Mouse (Mus musculus) urinary bladder, adult 2 months (tissue): ENCODE measurements around the gene Tmem150a. TPM values are rescaled to one million over a fixed set of nuclear protein-coding genes. Genes with fewer than 3 reads are reported as not detected.
A peak's percentile ranks its signal among the peaks of the same experiment; 100 is the strongest.

Experiments
- DNase-seq: peaks from one replicate; pipeline ENCODE4 v3.0.0; 2022; ENCODE audit warnings: low spot score
- polyA plus RNA-seq: library from polyadenylated mRNA; depleted of rRNA; stranded (reverse); fragments of >200 nt; gene quantifications from 2 replicates; pipeline ENCODE4 v1.2.3, GENCODE M21; 2012

The Tmem150a gene
- polyA plus RNA-seq, 1 experiment: 26.6 TPM

DNA sequence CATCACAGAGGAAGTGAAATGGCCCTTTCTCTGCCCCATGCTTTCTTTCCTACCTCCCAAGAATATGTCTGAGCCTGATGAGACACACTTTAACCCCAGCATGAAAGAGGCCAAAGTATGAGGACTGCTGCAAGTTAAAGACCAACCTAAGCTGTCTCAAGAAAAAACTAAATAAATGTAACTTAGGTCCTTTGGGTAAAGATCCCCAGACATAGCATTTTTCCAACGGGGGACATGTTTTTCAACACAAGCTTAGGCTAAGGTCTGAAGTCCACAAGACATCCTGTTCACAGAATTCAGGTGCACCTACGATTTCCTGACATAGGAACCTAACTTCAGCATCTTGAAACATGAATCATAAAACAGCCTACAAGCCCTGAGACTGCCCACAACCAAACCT, 5.0 kb upstream of the Tmem150a start:
- DNase-seq: no peak

- DNase-seq: no peak
Measured at GRCm38 (mm10) chr6:72352636-72353405, 2.4 kb upstream of the Tmem150a start.

DNA sequence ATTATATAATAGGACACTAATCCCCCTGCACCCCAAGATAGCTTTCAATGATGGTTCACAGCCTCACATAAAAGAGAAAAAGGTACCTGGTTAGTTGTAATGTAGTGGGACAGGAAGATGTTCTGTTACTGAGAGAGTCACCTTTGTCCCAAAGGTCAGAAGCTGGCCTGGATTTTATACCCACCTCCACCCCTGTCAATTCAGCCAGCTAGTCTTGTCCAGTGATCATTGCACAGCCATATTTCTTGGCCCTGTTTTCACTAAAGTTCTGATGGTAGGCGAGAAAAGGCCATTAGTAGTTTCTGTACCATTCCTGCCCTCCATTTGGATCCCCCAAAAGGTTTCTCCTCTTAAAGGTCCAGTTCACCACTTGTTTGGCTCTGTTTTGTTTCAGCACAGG, 1.2 kb upstream of the Tmem150a start:
- DNase-seq: no peak

DNA sequence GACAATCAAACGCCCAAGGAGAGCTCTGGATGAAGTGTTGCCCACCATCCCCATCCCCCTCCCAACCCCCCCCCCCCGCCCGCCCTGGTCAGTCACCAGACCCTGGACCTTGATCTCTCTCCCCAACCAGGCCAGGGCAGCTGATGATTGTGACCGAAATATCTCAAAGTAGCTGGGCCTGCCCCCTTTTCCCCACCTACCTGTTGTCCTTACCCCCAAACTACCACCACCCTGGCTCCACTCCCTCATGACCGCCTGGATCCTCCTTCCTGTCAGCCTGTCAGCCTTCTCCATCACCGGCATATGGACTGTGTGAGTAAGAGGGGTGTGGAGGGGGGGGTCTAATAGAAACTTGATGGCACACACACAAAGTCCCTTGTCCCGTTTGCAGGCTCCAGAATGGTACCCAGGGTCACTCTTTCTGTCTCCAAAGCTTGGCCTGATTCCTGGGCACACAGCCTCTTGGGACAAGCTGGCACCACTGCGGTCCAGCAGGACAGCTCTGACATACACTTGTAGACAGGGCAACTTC, 820 bp downstream of the Tmem150a start:
- no peak for DNase-seq

GRCm38 (mm10) chr6:72357164-72358079, 2.2 kb downstream of the Tmem150a start:
- DNase-seq: no peak

- no peak for DNase-seq
Measured at GRCm38 (mm10) chr6:72358086-72358764, 3.0 kb downstream of the Tmem150a start.

GRCm38 (mm10) chr6:72359343-72359742, 4.1 kb downstream of the Tmem150a start:
- no peak for DNase-seq

DNA sequence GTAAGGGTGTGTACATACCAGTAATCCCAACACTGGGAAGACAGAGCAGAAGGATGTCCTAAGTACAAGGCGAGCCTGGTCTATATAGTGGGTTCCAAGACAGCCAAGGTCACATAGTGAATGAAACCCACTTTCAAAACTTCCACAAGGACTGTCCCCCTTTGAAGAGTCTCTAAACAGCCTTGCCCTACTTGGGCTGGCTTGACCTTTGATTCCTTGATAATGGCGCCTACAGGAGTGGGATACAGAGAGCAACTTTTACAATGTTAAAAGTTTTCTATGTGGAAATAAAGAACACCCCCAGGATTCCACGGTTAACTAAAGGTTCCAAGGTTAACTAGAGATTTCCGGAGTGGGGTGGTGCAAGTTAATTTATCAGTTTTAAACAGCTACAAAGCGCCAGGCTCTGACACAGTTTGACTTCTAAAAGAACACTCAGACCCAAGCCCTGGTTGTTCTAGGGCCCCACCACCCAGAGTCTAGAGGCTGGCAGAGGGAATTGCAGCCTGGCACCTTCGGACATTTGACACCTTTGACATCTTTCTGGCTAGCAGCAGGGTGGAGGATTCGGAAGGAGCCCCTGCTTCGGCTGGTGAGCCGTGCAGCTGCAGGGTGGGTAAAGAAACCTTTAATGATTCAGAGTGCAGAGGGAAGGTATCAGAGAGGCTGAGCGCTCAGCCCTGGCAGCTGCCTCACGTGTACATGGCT, 4.8 kb downstream of the Tmem150a start:
- DNase-seq: no peak

- DNase-seq: no peak
Measured at GRCm38 (mm10) chr6:72360599-72360935, 5.3 kb downstream of the Tmem150a start.

DNA sequence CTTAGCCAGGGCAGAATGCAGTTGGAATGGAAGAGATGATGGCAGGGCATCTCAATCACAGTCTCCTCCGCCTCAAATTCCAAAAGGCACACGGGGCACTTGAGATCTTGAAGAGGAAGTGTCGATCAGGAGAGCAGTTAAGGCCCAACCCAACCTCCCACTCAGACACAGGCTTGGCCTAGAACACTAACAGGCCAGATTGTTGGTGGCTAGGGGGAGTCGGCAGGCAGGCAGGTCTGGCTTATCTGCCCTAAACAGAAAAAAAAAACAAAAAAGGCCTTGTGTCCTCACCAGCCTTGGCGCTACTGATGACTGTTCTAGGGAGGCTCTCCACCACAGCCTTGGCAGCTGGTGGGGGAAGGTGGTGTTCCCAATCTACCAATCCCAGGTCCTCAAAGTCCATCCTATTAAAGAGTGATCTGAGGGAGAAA, 5.9 kb downstream of the Tmem150a start:
- no peak for DNase-seq

GRCm38 (mm10) chr6:72362132-72363028, 7.1 kb downstream of the Tmem150a start:
- peak; percentile 75 for DNase-seq

- DNase-seq: no peak
Measured at GRCm38 (mm10) chr6:72364009-72364408, 8.8 kb downstream of the Tmem150a start.

GRCm38 (mm10) chr6:72364985-72365384, 9.7 kb downstream of the Tmem150a start:
- DNase-seq: no peak

- no peak for DNase-seq
Measured at GRCm38 (mm10) chr6:72366304-72366703, 11.1 kb downstream of the Tmem150a start.

DNA sequence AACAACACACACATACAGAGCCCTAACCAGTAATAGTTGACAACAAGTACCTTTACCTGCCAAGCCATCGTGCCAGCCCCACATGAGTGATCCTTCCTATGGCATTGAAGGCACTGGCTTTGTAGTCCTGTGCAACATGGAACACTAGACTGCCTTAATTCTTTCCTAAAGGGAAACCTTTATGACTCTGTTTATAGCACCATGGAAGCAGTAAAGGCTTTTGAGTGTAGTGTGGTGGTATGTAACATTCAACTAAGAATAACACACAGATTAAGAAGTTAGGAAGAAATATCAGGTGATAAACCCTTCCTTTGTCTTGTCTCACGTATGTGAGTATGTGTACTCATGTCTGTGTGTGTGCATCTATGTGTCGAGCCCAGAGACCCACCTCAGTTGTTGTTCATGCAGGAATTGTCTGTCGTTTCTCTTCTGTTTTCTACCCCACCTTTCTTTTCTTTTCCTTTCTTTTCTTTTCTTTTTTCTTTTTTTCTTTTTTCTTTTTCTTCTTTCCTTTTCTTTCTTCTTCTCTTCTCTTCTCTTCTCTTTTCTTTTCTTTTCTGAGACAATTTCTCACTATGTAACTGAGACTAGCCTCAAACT, 11.7 kb downstream of the Tmem150a start, which contains the start of gene Rnf181:
Rnf181 (minus strand) TSS at position 113 of the 600 bp plus-strand sequence.
- DNase-seq: no peak

- no peak for DNase-seq
Measured at GRCm38 (mm10) chr6:72367460-72367974, 12.3 kb downstream of the Tmem150a start.

DNA sequence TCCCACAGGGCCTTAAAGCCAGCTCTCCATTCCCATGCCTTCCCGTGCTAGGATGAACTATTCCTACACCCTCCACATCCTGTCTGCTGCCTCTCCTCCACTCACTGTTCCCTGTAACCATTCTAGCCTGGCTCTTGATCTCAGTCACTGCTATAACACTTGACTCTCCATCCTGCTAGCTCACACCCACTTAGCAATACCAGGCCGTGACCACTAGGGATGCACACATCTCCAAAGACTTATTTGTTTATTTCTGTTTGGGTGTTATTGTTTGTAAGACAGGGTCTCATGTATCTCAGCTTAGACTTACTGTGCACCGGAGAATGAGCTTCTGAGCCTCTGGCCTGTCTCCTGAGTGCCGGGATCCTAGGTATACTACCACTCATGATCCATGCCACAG, 14.3 kb downstream of the Tmem150a start:
- DNase-seq: no peak

DNA sequence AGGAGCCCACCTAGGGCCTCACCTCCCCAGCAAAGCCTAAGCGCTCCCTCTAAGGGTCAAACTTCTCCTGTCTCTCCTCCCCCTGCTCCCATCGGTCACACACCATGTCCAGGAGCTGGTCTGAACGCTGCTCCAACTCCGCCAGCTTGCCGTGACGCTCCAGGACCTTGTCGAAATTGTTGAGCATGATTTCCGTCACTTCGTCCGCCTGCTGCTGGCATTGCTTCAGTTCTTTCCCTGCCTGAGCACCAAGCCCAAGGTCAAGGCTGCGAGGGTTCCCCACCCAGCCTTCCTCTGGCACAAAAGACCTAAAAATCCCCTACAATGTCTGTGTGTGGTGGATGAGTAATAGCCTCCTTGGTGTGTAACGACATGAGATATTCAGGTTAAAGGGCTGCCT, 14.8 kb downstream of the Tmem150a start:
- no peak for DNase-seq

DNA sequence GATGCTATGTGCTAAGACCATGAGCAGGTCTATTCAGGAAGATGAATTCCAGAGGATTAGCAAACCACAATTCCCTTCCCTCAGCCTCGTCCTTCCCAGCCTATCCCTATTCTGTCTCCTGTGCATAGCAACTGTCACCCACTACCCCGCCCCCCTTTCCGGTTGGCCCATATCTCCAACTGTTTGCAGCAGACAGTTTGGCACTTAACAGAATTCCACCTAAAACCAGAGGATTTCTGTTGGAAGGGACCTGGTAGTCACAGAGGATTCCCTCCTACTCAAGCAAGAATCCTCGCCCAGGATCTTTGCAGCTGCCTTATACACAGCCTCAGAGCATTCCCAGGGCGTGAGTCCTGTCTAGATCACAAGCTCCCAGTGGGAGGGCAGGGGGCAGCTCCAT, 15.9 kb downstream of the Tmem150a start:
- DNase-seq: no peak

GRCm38 (mm10) chr6:72371571-72371970, 16.3 kb downstream of the Tmem150a start:
- DNase-seq: no peak
